Mouse (Mus musculus): ENCODE results near the gene Tnf.

Gene Tnf

GRCm38 (mm10) chr17:35180093-35180492 is 21.7 kb downstream of the Tnf start:
- Histone ChIP-seq H3K27me3 (ENCODE audit: control insufficient read depth, insufficient read depth, low read length, poor library complexity, severe bottlenecking) (no peaks in the 10 kb centered on the region), H3K36me3 (ENCODE audit: control insufficient read depth, insufficient read depth, low read length, poor library complexity, severe bottlenecking) (no peaks in the 10 kb centered on the region)
- DNase-seq (ENCODE audit: low read depth, low spot score) = no peak

GRCm38 (mm10) chr17:35178528-35178927 is 23.3 kb downstream of the Tnf start:
- Histone ChIP-seq H3K36me3 (ENCODE audit: control insufficient read depth, insufficient read depth, low read length, poor library complexity, severe bottlenecking) (no peaks in the 10 kb centered on the region), H3K27me3 (ENCODE audit: control insufficient read depth, insufficient read depth, low read length, poor library complexity, severe bottlenecking) (no peaks in the 10 kb centered on the region)
- DNase-seq (ENCODE audit: low read depth, low spot score) = peak; percentile 84

GRCm38 (mm10) chr17:35175968-35176367 is 25.8 kb downstream of the Tnf start, which contains the start of gene Aif1:
Gene Aif1 (minus strand): TSS chr17:35176068.
- no peaks in the 10 kb centered on the region for H3K36me3 ChIP-seq (ENCODE audit: control insufficient read depth, insufficient read depth, low read length, poor library complexity, severe bottlenecking)
- DNase-seq (ENCODE audit: low read depth, low spot score) = no peak
- no peaks in the 10 kb centered on the region for H3K27me3 ChIP-seq (ENCODE audit: control insufficient read depth, insufficient read depth, low read length, poor library complexity, severe bottlenecking)

- Histone ChIP-seq H3K36me3 (ENCODE audit: control insufficient read depth, insufficient read depth, low read length, poor library complexity, severe bottlenecking) (no peaks in the 10 kb centered on the region), H3K27me3 (ENCODE audit: control insufficient read depth, insufficient read depth, low read length, poor library complexity, severe bottlenecking) (no peaks in the 10 kb centered on the region)
- DNase-seq (ENCODE audit: low read depth, low spot score) = peak; percentile 36
Observed at GRCm38 (mm10) chr17:35175382-35175781, 26.4 kb downstream of the Tnf start.

- H3K36me3 ChIP-seq (ENCODE audit: control insufficient read depth, insufficient read depth, low read length, poor library complexity, severe bottlenecking) = no peaks in the 10 kb centered on the region
- DNase-seq (ENCODE audit: low read depth, low spot score) = no peak
- H3K27me3 ChIP-seq (ENCODE audit: control insufficient read depth, insufficient read depth, low read length, poor library complexity, severe bottlenecking) = no peaks in the 10 kb centered on the region
Observed at GRCm38 (mm10) chr17:35174201-35174977, 27.4 kb downstream of the Tnf start.

GRCm38 (mm10) chr17:35173329-35173728 is 28.5 kb downstream of the Tnf start:
- H3K27me3 ChIP-seq (ENCODE audit: control insufficient read depth, insufficient read depth, low read length, poor library complexity, severe bottlenecking) = no peaks in the 10 kb centered on the region
- H3K36me3 ChIP-seq (ENCODE audit: control insufficient read depth, insufficient read depth, low read length, poor library complexity, severe bottlenecking) = no peaks in the 10 kb centered on the region
- peak; percentile 74 for DNase-seq (ENCODE audit: low read depth, low spot score)

GRCm38 (mm10) chr17:35172445-35173234 is 29.2 kb downstream of the Tnf start:
- no peaks in the 10 kb centered on the region for H3K27me3 ChIP-seq (ENCODE audit: control insufficient read depth, insufficient read depth, low read length, poor library complexity, severe bottlenecking)
- H3K36me3 ChIP-seq (ENCODE audit: control insufficient read depth, insufficient read depth, low read length, poor library complexity, severe bottlenecking) = no peaks in the 10 kb centered on the region
- peak; percentile 45 for DNase-seq (ENCODE audit: low read depth, low spot score)

GRCm38 (mm10) chr17:35168541-35169207 is 33.1 kb downstream of the Tnf start:
- Histone ChIP-seq H3K36me3 (ENCODE audit: control insufficient read depth, insufficient read depth, low read length, poor library complexity, severe bottlenecking) (no peaks in the 10 kb centered on the region), H3K27me3 (ENCODE audit: control insufficient read depth, insufficient read depth, low read length, poor library complexity, severe bottlenecking) (no peaks in the 10 kb centered on the region)
- peak; percentile 89 for DNase-seq (ENCODE audit: low read depth, low spot score)

- H3K27me3 ChIP-seq (ENCODE audit: control insufficient read depth, insufficient read depth, low read length, poor library complexity, severe bottlenecking) = no peaks in the 10 kb centered on the region
- no peak for DNase-seq (ENCODE audit: low read depth, low spot score)
Observed at GRCm38 (mm10) chr17:35167794-35168193, 34.0 kb downstream of the Tnf start.

GRCm38 (mm10) chr17:35166352-35167035 is 35.3 kb downstream of the Tnf start:
- peak; percentile 93 for DNase-seq (ENCODE audit: low read depth, low spot score)
- Histone ChIP-seq H3K36me3 (ENCODE audit: control insufficient read depth, insufficient read depth, low read length, poor library complexity, severe bottlenecking) (no peaks in the 10 kb centered on the region; the same call in 1 of the 2 replicates), H3K27me3 (ENCODE audit: control insufficient read depth, insufficient read depth, low read length, poor library complexity, severe bottlenecking) (no peaks in the 10 kb centered on the region)

More at GRCm38 (mm10) chr17:35167794-35168193, 34.0 kb downstream of the Tnf start:
- H3K36me3 ChIP-seq (ENCODE audit: control insufficient read depth, insufficient read depth, low read length, poor library complexity, severe bottlenecking) = no peaks in the 10 kb centered on the region

- DNase-seq (ENCODE audit: low read depth, low spot score) = no peak
- H3K27me3 ChIP-seq (ENCODE audit: control insufficient read depth, insufficient read depth, low read length, poor library complexity, severe bottlenecking) = no peaks in the 10 kb centered on the region
- H3K36me3 ChIP-seq (ENCODE audit: control insufficient read depth, insufficient read depth, low read length, poor library complexity, severe bottlenecking) = peaks cover 5% of the 10 kb centered on the region
Observed at GRCm38 (mm10) chr17:35165451-35166155, 36.2 kb downstream of the Tnf start.

GRCm38 (mm10) chr17:35164568-35165450 is 37.0 kb downstream of the Tnf start, which contains the start of gene Prrc2a:
Gene Prrc2a (minus strand): TSS chr17:35164897.
- H3K36me3 ChIP-seq (ENCODE audit: control insufficient read depth, insufficient read depth, low read length, poor library complexity, severe bottlenecking) = peaks cover 12% of the 10 kb centered on the region
- DNase-seq (ENCODE audit: low read depth, low spot score) = peak; percentile 98
- H3K27me3 ChIP-seq (ENCODE audit: control insufficient read depth, insufficient read depth, low read length, poor library complexity, severe bottlenecking) = no peaks in the 10 kb centered on the region

- Histone ChIP-seq H3K36me3 (ENCODE audit: control insufficient read depth, insufficient read depth, low read length, poor library complexity, severe bottlenecking) (peaks cover 15% of the 10 kb centered on the region), H3K27me3 (ENCODE audit: control insufficient read depth, insufficient read depth, low read length, poor library complexity, severe bottlenecking) (no peaks in the 10 kb centered on the region)
- DNase-seq (ENCODE audit: low read depth, low spot score) = no peak
Observed at GRCm38 (mm10) chr17:35164218-35164567, 37.6 kb downstream of the Tnf start.

Measured in splenic B cell, adult 2 months (primary cell).